Mouse (Mus musculus) liver, embryonic 11.5 days (tissue): ENCODE measurements around the gene Morc2a. TPM values are rescaled to one million over a fixed set of nuclear protein-coding genes. Genes with fewer than 3 reads are reported as not detected.
"Not testable (repeated sequence)": the region's sequence is repeated elsewhere in the genome, so short reads cannot be mapped to it uniquely, and the experiment has no call there.

Source experiments
- ATAC-seq: fragments of 200-750 bp; cut with Nextera tagmentation; replicated peaks from 2 replicates; pipeline ENCODE4 v1.8.0; 2017; ENCODE audit warnings: moderate number of reproducible peaks, mild to moderate bottlenecking, moderate TSS enrichment, moderate library complexity; ENCODE audit not compliant: low FRiP score
- DNase-seq: peaks from one replicate; pipeline ENCODE4 v3.0.0-alpha.2; 2017; ENCODE audit warnings: low spot score
- H3K27ac ChIP-seq: fragments of 300-500 bp; sonication (generic); 2 replicates; pipeline ENCODE4 v1.5.1; 2014; ENCODE audit warnings: mild to moderate bottlenecking, low read depth, low read length, control low read depth
- H3K27me3 ChIP-seq: fragments of 300-500 bp; sonication (generic); replicated peaks from 2 replicates; pipeline ENCODE4 v1.6.1; 2014; ENCODE audit warnings: low read length, mixed read lengths; ENCODE audit not compliant: control insufficient read depth, insufficient read depth
- H3K36me3 ChIP-seq: fragments of 300-500 bp; sonication (generic); 2 replicates; pipeline ENCODE4 v1.6.1; 2014; ENCODE audit warnings: mild to moderate bottlenecking, low read length, moderate library complexity, mixed read lengths; ENCODE audit not compliant: control insufficient read depth, insufficient read depth
- H3K4me1 ChIP-seq: fragments of 300-500 bp; sonication (generic); replicated peaks from 2 replicates; pipeline ENCODE4 v1.6.1; 2014; ENCODE audit warnings: low read length, mixed read lengths; ENCODE audit not compliant: control insufficient read depth, insufficient read depth
- H3K4me2 ChIP-seq: fragments of 300-500 bp; sonication (generic); 2 replicates; pipeline ENCODE4 v1.6.1; 2014; ENCODE audit warnings: mild to moderate bottlenecking, control low read depth, moderate library complexity
- H3K4me3 ChIP-seq: fragments of 300-500 bp; sonication (generic); 2 replicates; pipeline ENCODE4 v1.5.1; 2014; ENCODE audit warnings: low read depth, low read length, control low read depth
- H3K9ac ChIP-seq: fragments of 300-500 bp; sonication (generic); 2 replicates; pipeline ENCODE4 v1.6.1; 2014; ENCODE audit warnings: low read depth, low read length, control low read depth
- H3K9me3 ChIP-seq: fragments of 300-500 bp; sonication (generic); 2 replicates; pipeline ENCODE4 v1.6.1; 2016; ENCODE audit warnings: low read length, inconsistent platforms, mixed read lengths; ENCODE audit not compliant: control insufficient read depth
- WGBS: fragments of 180-500 bp; shearing (Covaris S2); extraction: QIAGEN DNeasy Blood & Tissue Kit; methylation state at CpG from one replicate; pipeline ENCODE4 v1.1.7; 2014; 5-methylcytosine and 5-hydroxymethylcytosine counted together
- polyA plus RNA-seq: library from polyadenylated mRNA; unstranded; fragments of >200 nt; fragmentation: Nextera tagmentation; extraction: Ambion mirVana; gene quantifications from 2 replicates; pipeline ENCODE4 v1.2.1, GENCODE M21; 2014

Gene Morc2a
- polyA plus RNA-seq, 1 experiment from 2014 or later, result 19.3 TPM

DNA sequence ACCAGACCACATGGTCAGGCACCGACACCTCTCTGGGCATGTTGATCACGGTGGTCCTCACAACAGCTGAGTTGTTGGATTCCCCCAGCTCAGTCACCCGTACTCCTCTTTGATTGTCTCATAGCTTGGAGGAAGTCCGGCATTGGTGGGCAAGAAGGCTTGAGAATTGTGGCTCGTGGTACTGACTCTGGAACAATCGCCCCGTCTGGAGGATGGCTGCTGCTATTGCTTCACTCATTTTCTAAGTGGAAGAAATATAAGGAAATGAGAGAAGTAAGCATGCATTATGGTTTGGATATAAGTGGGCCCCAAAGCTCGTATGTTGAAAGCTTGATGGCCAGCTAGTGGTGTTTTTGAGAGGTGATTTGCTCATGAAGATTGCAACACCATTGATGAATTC, 15.7 kb upstream of the Morc2a start:
- not testable (repeated sequence) for DNase-seq, H3K4me3 ChIP-seq, ATAC-seq, H3K4me1 ChIP-seq, H3K9ac ChIP-seq, H3K4me2 ChIP-seq, H3K9me3 ChIP-seq, H3K27ac ChIP-seq, H3K36me3 ChIP-seq
- WGBS, result 76% methylated on average over 8 of the region's 8 CpGs
- H3K27me3 ChIP-seq, result peaks cover 13% of the 10 kb centered on the region

DNA sequence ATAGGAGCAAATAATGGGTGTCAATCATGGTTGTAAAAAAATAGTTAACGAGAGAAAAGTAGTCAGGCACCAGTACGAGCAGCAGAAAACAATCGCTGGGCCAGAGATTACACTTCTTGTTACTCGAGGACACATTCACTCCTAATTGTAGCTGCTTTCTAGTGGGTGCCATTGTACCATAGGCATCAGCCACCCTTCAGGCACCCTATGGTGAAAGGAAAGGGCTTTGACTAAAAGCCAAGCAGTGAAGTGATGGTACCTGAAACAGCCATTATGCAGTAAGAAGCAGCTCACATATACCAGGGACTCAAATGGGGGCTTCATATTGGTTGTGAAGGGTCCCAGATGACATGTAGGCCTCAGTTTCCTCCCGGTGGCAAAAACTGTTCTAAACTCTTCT, 1.3 kb upstream of the Morc2a start:
- peak overlapping the region; percentile 80 for H3K4me2 ChIP-seq
- peak overlapping the region; percentile 96 for H3K9ac ChIP-seq
- 77% methylated on average over 5 of the region's 5 CpGs for WGBS
- peaks cover 39% of the 10 kb centered on the region for H3K36me3 ChIP-seq
- peak overlapping the region; percentile 97 for H3K4me3 ChIP-seq
- H3K9me3 ChIP-seq, result peaks cover 24% of the 10 kb centered on the region
- no peak for ATAC-seq
- no peak for DNase-seq
- no peak overlapping the region for H3K27ac ChIP-seq
- H3K27me3 ChIP-seq, result no peaks in the 10 kb centered on the region
- H3K4me1 ChIP-seq, result peaks cover 7% of the 10 kb centered on the region

DNA sequence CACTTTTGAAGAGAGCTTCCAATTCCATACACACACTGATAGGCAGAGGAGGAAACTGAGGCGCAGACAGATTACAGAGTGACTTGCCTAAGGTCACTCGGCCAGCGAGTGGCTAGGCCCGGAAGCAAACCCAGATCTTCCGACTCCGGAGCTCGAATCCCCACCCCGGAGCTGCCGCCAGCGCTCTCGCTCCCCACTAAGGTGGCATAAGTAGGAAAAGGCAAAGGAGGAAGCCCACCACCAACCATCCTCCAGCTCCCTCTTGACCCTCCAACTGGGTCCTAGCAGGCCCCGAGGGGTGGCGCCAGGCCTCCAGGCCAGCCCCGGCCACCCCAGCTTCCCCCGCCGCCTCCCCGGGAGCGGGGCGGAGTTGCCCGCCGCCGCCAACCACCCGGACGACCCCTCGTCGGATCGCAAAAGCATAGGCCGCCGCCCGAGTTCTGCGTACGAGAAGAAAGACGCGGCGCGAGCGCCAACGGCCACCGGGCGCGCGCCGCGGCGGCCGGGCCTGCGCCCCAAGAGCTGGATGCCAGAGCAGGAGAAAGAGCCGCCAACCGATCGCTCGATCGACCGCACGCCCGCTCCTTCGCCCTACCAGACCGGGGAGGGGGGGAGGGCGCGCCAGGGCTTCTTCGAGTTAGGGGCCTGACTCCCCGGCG, 557 bp upstream of the Morc2a start:
- Histone ChIP-seq H3K27me3 (no peaks in the 10 kb centered on the region), H3K27ac (peak overlapping the region; percentile 93), H3K4me1 (peaks cover 7% of the 10 kb centered on the region), H3K9ac (peak overlapping the region; percentile 96), H3K36me3 (peaks cover 33% of the 10 kb centered on the region), H3K4me3 (peak overlapping the region; percentile 97), H3K4me2 (peak overlapping the region; percentile 80), H3K9me3 (peaks cover 20% of the 10 kb centered on the region)
- 2% methylated on average over 44 of the region's 62 CpGs for WGBS
- DNase-seq (no peak), ATAC-seq (peak; percentile 60)

DNA sequence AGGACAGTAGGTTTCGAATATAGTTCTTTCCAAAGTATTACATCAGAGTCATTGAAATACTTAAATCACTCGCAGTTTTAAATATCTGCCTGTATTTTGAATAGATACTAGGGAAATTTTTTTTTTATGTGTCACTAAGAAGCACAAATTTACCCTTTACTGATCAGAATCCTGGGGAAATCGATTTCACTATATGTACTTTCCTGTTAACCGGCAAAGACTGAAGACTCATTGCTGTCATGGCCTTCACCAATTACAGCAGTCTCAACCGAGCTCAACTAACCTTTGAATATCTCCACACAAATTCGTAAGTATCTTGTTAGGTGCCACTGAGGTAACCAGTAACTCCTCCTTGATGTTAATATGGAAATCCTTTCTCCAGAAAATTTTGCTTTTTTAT, 1.1 kb downstream of the Morc2a start:
- ATAC-seq (no peak), DNase-seq (no peak)
- Histone ChIP-seq H3K9me3 (peaks cover 11% of the 10 kb centered on the region), H3K27ac (no peak overlapping the region), H3K36me3 (peaks cover 20% of the 10 kb centered on the region), H3K4me1 (peaks cover 7% of the 10 kb centered on the region), H3K27me3 (no peaks in the 10 kb centered on the region), H3K4me2 (peak overlapping the region; percentile 92), H3K4me3 (peak overlapping the region; percentile 97), H3K9ac (no peak overlapping the region)
- 92% methylated on average over 6 of the region's 6 CpGs for WGBS

DNA sequence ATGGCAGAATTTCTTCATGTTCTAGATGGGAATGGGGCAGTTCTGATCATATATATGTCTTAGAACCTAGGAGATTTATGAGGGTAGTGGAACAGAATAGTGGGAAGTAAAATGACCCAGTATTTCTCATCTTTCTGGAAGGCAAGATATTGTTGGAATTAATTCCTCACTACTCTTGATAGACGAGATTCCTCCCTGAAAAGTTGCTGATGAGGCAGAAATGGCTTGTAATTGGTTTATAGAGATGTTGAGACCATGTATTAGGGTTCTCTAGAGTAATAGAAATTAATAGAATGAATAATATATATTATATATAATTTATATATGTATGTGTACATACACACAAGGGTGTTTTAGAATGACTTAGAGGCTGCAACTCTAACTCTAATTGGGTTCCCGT, 13.0 kb downstream of the Morc2a start:
- DNase-seq (no peak), ATAC-seq (no peak)
- Histone ChIP-seq H3K9ac (no peak overlapping the region), H3K9me3 (no peaks in the 10 kb centered on the region), H3K36me3 (peaks cover 10% of the 10 kb centered on the region; the same call in 1 of the 2 replicates), H3K27ac (no peak overlapping the region), H3K4me3 (no peak overlapping the region), H3K4me2 (no peak overlapping the region), H3K4me1 (no peaks in the 10 kb centered on the region), H3K27me3 (no peaks in the 10 kb centered on the region)
- WGBS, result 89% methylated on average over 2 of the region's 2 CpGs

DNA sequence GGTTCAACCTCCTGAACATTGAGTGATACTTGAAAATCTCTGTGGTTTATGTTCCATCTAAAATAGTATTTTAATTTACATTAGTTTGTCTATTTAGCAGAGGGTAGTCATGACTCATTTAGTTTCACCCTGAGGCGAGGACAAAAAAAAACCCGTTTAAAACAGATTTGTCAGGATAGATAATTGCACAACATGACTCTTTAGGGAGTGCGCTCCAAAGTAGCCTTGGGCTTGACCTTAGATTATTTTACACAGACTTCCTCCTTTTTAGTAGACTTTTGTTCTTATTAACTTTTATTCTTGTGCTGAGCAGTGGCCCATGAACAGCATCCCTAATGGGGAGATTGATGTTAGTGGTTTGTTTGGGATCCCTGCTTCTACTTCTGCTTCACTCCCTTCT, 18.5 kb downstream of the Morc2a start:
- H3K4me3 ChIP-seq, result no peak overlapping the region
- no peaks in the 10 kb centered on the region for H3K4me1 ChIP-seq
- no peak for DNase-seq
- no peak overlapping the region for H3K27ac ChIP-seq
- H3K9me3 ChIP-seq, result no peaks in the 10 kb centered on the region
- ATAC-seq, result no peak
- H3K27me3 ChIP-seq, result no peaks in the 10 kb centered on the region
- no peak overlapping the region for H3K4me2 ChIP-seq
- WGBS, result 91% methylated on average over 3 of the region's 3 CpGs
- H3K9ac ChIP-seq, result no peak overlapping the region
- H3K36me3 ChIP-seq, result peaks cover 14% of the 10 kb centered on the region

DNA sequence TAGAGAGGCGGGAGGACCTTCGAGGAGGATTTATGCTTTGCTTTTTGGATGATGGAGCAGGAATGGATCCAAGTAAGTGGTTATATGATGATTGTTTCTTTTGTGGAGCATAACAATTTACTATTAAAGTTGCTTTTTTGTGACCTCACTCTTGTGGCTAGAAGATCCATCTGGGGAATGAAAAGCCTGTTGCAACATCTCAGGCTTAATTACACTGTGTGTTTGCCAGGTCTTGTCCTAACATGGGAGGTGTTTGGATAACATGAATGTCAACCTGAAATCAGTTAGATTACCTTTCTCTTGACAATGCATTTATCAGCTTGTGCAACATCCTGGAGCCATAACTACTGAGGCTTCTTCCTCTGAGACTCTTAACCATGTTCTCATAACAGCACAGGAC, 19.8 kb downstream of the Morc2a start:
- peaks cover 18% of the 10 kb centered on the region for H3K36me3 ChIP-seq
- H3K4me3 ChIP-seq, result no peak overlapping the region
- no peak overlapping the region for H3K4me2 ChIP-seq
- H3K9ac ChIP-seq, result no peak overlapping the region
- no peaks in the 10 kb centered on the region for H3K4me1 ChIP-seq
- no peaks in the 10 kb centered on the region for H3K27me3 ChIP-seq
- H3K27ac ChIP-seq, result no peak overlapping the region
- no peaks in the 10 kb centered on the region for H3K9me3 ChIP-seq
- DNase-seq (no peak), ATAC-seq (no peak)
- 71% methylated on average over 2 of the region's 2 CpGs for WGBS

DNA sequence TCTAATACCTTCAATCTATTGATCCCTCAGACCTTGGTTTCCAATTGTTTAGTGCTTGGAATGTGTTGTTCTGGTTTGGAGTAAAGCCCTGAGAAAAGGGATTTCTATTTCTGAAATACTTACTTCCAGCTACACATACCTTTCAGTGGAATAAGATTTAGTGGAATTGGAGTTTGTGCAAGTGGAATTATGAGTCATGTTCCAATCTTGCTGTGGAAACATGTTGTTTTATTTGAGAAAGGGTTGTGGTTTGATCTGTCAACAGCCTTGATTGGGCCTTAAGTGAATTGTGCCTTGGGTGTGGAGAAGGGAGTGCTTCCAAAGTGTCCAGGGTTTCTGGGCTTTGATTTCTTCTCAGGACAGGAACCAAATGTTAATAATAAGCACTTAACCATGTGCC, 20.9 kb downstream of the Morc2a start:
- Histone ChIP-seq H3K4me1 (no peaks in the 10 kb centered on the region), H3K27ac (no peak overlapping the region), H3K9me3 (no peaks in the 10 kb centered on the region), H3K36me3 (peaks cover 25% of the 10 kb centered on the region), H3K4me2 (no peak overlapping the region), H3K27me3 (no peaks in the 10 kb centered on the region), H3K4me3 (no peak overlapping the region), H3K9ac (no peak overlapping the region)
- no peak for ATAC-seq
- DNase-seq, result no peak

DNA sequence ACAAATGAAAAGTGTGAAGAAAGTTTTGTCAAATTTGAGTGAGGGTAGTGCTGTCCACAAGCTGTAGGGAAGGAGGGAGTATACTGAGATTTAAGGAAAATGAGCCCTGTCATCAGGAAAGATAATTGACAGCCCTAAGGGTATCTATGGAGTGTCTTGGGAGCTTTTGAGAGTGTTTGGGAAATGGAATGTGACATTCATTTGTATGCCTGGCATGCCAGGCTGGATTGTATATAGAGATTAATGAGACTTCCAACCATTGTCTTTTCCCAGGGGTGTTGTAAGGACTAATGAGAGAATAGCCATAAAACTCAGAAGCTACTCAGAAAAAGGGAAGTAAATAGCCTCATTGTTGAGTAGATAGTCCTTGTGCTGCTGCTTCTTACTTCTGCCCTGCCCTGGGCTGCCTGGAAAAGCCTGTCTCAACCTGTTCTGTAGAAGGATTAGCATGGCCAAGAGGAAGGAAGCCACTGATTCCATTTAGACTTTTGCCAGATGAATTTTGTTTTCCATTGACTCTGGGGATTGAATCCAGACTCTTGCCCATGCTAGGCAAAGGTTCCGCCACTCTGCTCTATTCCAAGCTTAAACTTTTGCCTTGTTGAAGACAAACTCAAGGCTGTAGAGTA, 22.1 kb downstream of the Morc2a start:
- no peak overlapping the region for H3K4me3 ChIP-seq
- H3K9me3 ChIP-seq, result no peaks in the 10 kb centered on the region
- no peak overlapping the region for H3K4me2 ChIP-seq
- DNase-seq, result no peak
- 91% methylated on average over 1 of the region's 1 CpGs for WGBS
- H3K36me3 ChIP-seq, result peaks cover 30% of the 10 kb centered on the region
- H3K9ac ChIP-seq, result no peak overlapping the region
- no peaks in the 10 kb centered on the region for H3K4me1 ChIP-seq
- no peaks in the 10 kb centered on the region for H3K27me3 ChIP-seq
- no peak for ATAC-seq
- H3K27ac ChIP-seq, result no peak overlapping the region
